ENCODE assay signal across 8 mouse cellular contexts in the genomic region with DNA sequence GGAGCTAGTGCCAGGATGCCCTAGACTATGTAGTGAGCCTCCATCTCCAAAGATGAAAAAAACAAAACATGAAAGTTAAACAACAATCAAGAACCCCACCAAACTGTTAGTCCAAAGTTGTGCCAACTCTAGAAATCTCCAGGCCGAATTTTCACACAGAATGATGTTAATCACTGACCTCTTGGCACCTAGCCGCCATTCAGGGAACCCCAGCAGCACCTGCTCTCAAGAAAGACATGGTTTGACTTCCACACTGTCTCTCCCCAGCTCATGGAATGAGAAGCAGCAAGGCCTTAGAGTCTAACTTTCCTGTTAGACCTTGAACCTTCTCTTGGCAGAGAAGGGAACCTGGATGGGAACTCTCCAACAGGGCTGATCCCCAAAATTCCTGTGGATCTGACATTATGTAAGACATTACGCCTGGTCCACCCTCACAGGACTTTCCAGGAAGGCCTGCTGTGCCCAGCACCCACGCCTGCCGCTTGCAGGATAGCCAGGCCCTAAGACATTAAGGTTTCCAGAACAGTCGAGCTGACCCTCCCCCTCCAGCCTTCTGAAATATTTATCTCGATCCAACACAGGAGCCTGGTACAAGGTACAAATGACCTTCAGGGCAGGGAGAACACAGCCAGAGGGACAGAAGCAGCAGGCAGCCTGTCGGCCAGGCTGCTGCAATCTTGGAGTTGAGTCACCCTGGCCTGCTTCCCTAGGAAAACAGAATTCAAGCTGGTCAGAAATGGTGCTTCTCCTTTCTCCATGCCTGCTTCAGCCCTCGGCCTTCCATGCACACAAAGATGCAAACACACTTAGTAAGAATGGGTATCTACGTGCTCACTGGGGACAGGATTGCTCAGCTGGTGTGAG. TPM values are rescaled to one million over a fixed set of nuclear protein-coding genes. Genes with fewer than 3 reads are reported as not detected.
DNase-seq lines count a peak whose midpoint lies in the region; ATAC-seq lines count a peak whose summit lies in the region.

No protein-coding gene starts in this region.

- H3K4me1 ChIP-seq in heart, embryonic 13.5 days, result peaks cover 14% of the 10 kb centered on the region

- H3K4me3 ChIP-seq in heart, embryonic 13.5 days, result no peak overlapping the region

- H3K27ac ChIP-seq in heart, embryonic 13.5 days (replicated peaks), result peak overlapping the region; percentile 87

- peak overlapping the region; percentile 66 for H3K9ac ChIP-seq in heart, embryonic 13.5 days

- no peaks in the 10 kb centered on the region for H3K9me3 ChIP-seq in heart, embryonic 13.5 days

- no peaks in the 10 kb centered on the region for H3K36me3 ChIP-seq in heart, embryonic 13.5 days

- 39% methylated on average over 10 of the region's 10 CpGs for WGBS in heart, embryonic 13.5 days

- peak; percentile 62 for ATAC-seq in frontal cortex, adult (ENCODE audit: low TSS enrichment)
- ATAC-seq in heart, embryonic 13.5 days (ENCODE audit: extremely low read depth, insufficient number of reproducible peaks, low FRiP score, low TSS enrichment), result peak; percentile 25; the same call in 1 of the 2 replicates
- ATAC-seq in CD4-positive, CD25-positive, alpha-beta regulatory T cell, adult 4 months, result no peak

- H3K4me2 ChIP-seq in heart, embryonic 13.5 days, result no peak overlapping the region

- no peaks in the 10 kb centered on the region for H3K27me3 ChIP-seq in heart, embryonic 13.5 days (replicated peaks)

- no peak for DNase-seq in frontal cortex, postnatal 25 days (ENCODE audit: low spot score in 2 of 2)
- peak; percentile 50 for DNase-seq in adrenal gland, postnatal 25 days
- peak; percentile 70 to 93 for DNase-seq in kidney, postnatal 25 days
- no peak for DNase-seq in spleen, postnatal 14 days (ENCODE audit: low spot score in 2 of 2)
- no peak for DNase-seq in spleen, adult 18-20 months

RNA-seq across cellular contexts. Expression of gene Fbxl14, which starts 12.3 kb away (rescaled TPM):
- total RNA-seq in adrenal gland, postnatal 25 days (2021), result 39.5 and 40.8 TPM in 2 replicates
- polyA plus RNA-seq in heart, embryonic 13.5 days (2015; fragmentation: Nextera tagmentation; extraction: Ambion mirVana), result 2.8 and 3.0 TPM in 2 replicates
- 10 to 100 TPM; 10.7 to 11.3 TPM for polyA plus RNA-seq in CD4-positive, CD25-positive, alpha-beta regulatory T cell, adult 4 months (2017; shearing (Covaris generic))

RNA-seq across cellular contexts. Expression of gene Adipor2, which starts 49.6 kb away (rescaled TPM):
- 139 and 144 TPM in 2 replicates for total RNA-seq in adrenal gland, postnatal 25 days (2021)
- 25.2 and 33.6 TPM in 2 replicates for polyA plus RNA-seq in heart, embryonic 13.5 days (2015; fragmentation: Nextera tagmentation; extraction: Ambion mirVana)
- polyA plus RNA-seq in CD4-positive, CD25-positive, alpha-beta regulatory T cell, adult 4 months (2017; shearing (Covaris generic)), result 10 to 100 TPM in 1 of 2 experiments, 1 to 10 TPM in 1; 7.7 to 10.3 TPM

Comparison
In these comparisons a context has a peak if more than half of its experiments do, and no peak if none do; other contexts are left out.
1. DNase-seq: peak in adrenal gland, postnatal 25 days (single experiment) and kidney, postnatal 25 days (2 of 2); none in frontal cortex, postnatal 25 days (0 of 2), spleen, postnatal 14 days (0 of 2) and spleen, adult 18-20 months (0 of 2).